Mouse (Mus musculus) stomach, postnatal 0 days (tissue): ENCODE data around the gene Gm14139.
"Not testable (repeated sequence)": the region's sequence is repeated elsewhere in the genome, so short reads cannot be mapped to it uniquely, and the experiment has no call there.

Experiments used
- CTCF ChIP-seq: IDR thresholded peaks from 2 replicates; pipeline ENCODE4 v1.5.1; 2016; ENCODE audit warnings: antibody characterized with exemption, low read depth, mild to moderate bottlenecking, moderate library complexity
- EP300 ChIP-seq: optimal IDR thresholded peaks from 2 replicates; pipeline ENCODE3; 2016; ENCODE audit warnings: antibody characterized with exemption

GRCm38 (mm10) chr2:150132002-150132401 lies 49.6 kb upstream of the Gm14139 start:
- not testable (repeated sequence) for TF ChIP-seq CTCF, EP300
